Mouse (Mus musculus) cerebellum, adult 2 months (tissue): ENCODE measurements around the gene Tex48.

ENCODE experiments used
- CTCF ChIP-seq: fragments of 200-500 bp; IDR thresholded peaks from 2 replicates; pipeline ENCODE4 v1.5.1; 2011; ENCODE audit warnings: low read depth, mild to moderate bottlenecking, control low read depth, low read length, moderate library complexity, borderline replicate concordance; ENCODE audit not compliant: insufficient read depth
- POLR2A ChIP-seq: fragments of 200-500 bp; IDR thresholded peaks from 2 replicates; pipeline ENCODE4 v1.6.1; 2011; ENCODE audit warnings: low read length, control low read depth, borderline replicate concordance; ENCODE audit not compliant: insufficient read depth

DNA sequence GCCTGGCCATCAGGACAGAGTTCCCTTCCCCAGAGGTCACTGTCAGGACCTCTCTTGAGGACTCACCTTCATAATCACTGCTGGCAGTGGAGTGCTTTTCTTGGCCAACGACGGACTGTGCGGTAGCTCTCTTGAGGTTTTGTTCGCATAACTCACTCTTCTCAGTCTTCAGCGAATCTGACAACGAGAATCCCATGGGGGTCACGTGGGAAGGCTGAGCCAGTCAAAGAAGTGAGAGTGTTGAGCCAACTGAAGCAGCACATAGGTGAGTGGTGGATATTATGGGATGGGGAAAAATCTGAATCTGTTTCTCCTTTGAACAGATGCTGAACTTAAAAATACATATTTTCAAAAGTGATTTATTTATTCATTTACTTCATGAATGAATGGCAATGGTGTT, 13.8 kb downstream of the Tex48 start:
- no peak for TF ChIP-seq POLR2A
- no peak for TF ChIP-seq CTCF
